Mouse (Mus musculus) effector memory CD4-positive, alpha-beta T cell, adult 5 months (primary cell): ENCODE results near the gene 1810010H24Rik. TPM values are rescaled to one million over a fixed set of nuclear protein-coding genes. Genes with fewer than 3 reads are reported as not detected.

ENCODE experiments used
- polyA plus RNA-seq: library from polyadenylated mRNA; unstranded; fragments of 100-300 nt; shearing (Covaris generic); gene quantifications from one replicate; pipeline ENCODE4 v1.2.1, GENCODE M21; 2017

1810010H24Rik gene
- 0.57 TPM for polyA plus RNA-seq

GRCm38 (mm10) chr11:107025411-107026321, at the start of gene 1810010H24Rik:
Gene 1810010H24Rik (plus strand): TSS chr11:107025681.

GRCm38 (mm10) chr11:106999151-106999948, 26.1 kb upstream of the 1810010H24Rik start, which contains the start of gene Kpna2:
Gene Kpna2 (minus strand): TSS chr11:106999541.

Other genes starting within 250 kb of the 1810010H24Rik start
- gene Polg2, start 246.1 kb upstream of the 1810010H24Rik start, polyA plus RNA-seq: 159 TPM
- gene Ddx5, start 236.5 kb upstream of the 1810010H24Rik start, polyA plus RNA-seq: 1,304 TPM
- gene Cep95, start 236.4 kb upstream of the 1810010H24Rik start, polyA plus RNA-seq: 35.3 TPM
- gene Smurf2, start 105.0 kb upstream of the 1810010H24Rik start, polyA plus RNA-seq: 25.2 TPM
- gene Kpna2, start 26.1 kb upstream of the 1810010H24Rik start, polyA plus RNA-seq: 57.9 TPM
- gene Bptf, start 106.4 kb downstream of the 1810010H24Rik start, polyA plus RNA-seq: 16.8 TPM
- gene Nol11, start 163.7 kb downstream of the 1810010H24Rik start, polyA plus RNA-seq: 36.5 TPM